Mouse (Mus musculus): ENCODE measurements around the gene Bptf.
"Not testable (repeated sequence)": the region's sequence is repeated elsewhere in the genome, so short reads cannot be mapped to it uniquely, and the experiment has no call there.

Bptf gene

GRCm38 (mm10) chr11:107059634-107060033 is 72.3 kb downstream of the Bptf start:
- not testable (repeated sequence) for DNase-seq (ENCODE audit: extremely low read depth, low read depth, low spot score)

GRCm38 (mm10) chr11:107057391-107057790 is 74.5 kb downstream of the Bptf start:
- DNase-seq (ENCODE audit: extremely low read depth, low read depth, low spot score): no peak

GRCm38 (mm10) chr11:107054870-107055269 is 77.1 kb downstream of the Bptf start:
- no peak for DNase-seq (ENCODE audit: extremely low read depth, low read depth, low spot score)

GRCm38 (mm10) chr11:107046766-107047620 is 84.9 kb downstream of the Bptf start:
- DNase-seq (ENCODE audit: extremely low read depth, low read depth, low spot score): no peak

GRCm38 (mm10) chr11:107045546-107045945 is 86.4 kb downstream of the Bptf start:
- no peak for DNase-seq (ENCODE audit: extremely low read depth, low read depth, low spot score)

GRCm38 (mm10) chr11:107044321-107044720 is 87.6 kb downstream of the Bptf start:
- no peak for DNase-seq (ENCODE audit: extremely low read depth, low read depth, low spot score)

- DNase-seq (ENCODE audit: extremely low read depth, low read depth, low spot score): no peak
These were observed 88.6 kb downstream of the Bptf start for GRCm38 (mm10) chr11:107043361-107043760.

GRCm38 (mm10) chr11:107041396-107041795 is 90.5 kb downstream of the Bptf start:
- no peak for DNase-seq (ENCODE audit: extremely low read depth, low read depth, low spot score)

- no peak for DNase-seq (ENCODE audit: extremely low read depth, low read depth, low spot score)
These were observed 92.5 kb downstream of the Bptf start for GRCm38 (mm10) chr11:107039417-107039816.

- DNase-seq (ENCODE audit: extremely low read depth, low read depth, low spot score): no peak
These were observed 97.7 kb downstream of the Bptf start for GRCm38 (mm10) chr11:107034085-107034810.

GRCm38 (mm10) chr11:107031635-107032034 is 100.3 kb downstream of the Bptf start:
- DNase-seq (ENCODE audit: extremely low read depth, low read depth, low spot score): no peak

- no peak for DNase-seq (ENCODE audit: extremely low read depth, low read depth, low spot score)
These were observed 102.4 kb downstream of the Bptf start for GRCm38 (mm10) chr11:107029536-107029935.

GRCm38 (mm10) chr11:107028754-107029153 is 103.2 kb downstream of the Bptf start:
- DNase-seq (ENCODE audit: extremely low read depth, low read depth, low spot score): no peak

GRCm38 (mm10) chr11:107028275-107028618 is 103.7 kb downstream of the Bptf start:
- DNase-seq (ENCODE audit: extremely low read depth, low read depth, low spot score): no peak

- DNase-seq (ENCODE audit: extremely low read depth, low read depth, low spot score): no peak
These were observed 104.3 kb downstream of the Bptf start for GRCm38 (mm10) chr11:107027431-107028274.

- no peak for DNase-seq (ENCODE audit: extremely low read depth, low read depth, low spot score)
These were observed 105.1 kb downstream of the Bptf start for GRCm38 (mm10) chr11:107026554-107027430.

GRCm38 (mm10) chr11:107025411-107026321 is 106.3 kb downstream of the Bptf start, which contains the start of gene 1810010H24Rik:
Gene 1810010H24Rik, plus strand, starts transcription at chr11:107025681.
- DNase-seq (ENCODE audit: extremely low read depth, low read depth, low spot score): no peak

- no peak for DNase-seq (ENCODE audit: extremely low read depth, low read depth, low spot score)
These were observed 107.5 kb downstream of the Bptf start for GRCm38 (mm10) chr11:107024406-107024805.

- peak; percentile 69 for DNase-seq (ENCODE audit: extremely low read depth, low read depth, low spot score)
These were observed 109.8 kb downstream of the Bptf start for GRCm38 (mm10) chr11:107022050-107022683.

Data from fat pad, adult 2 months (tissue).